Mouse (Mus musculus): ENCODE results near the gene Lipc. TPM values are rescaled to one million over a fixed set of nuclear protein-coding genes. Genes with fewer than 3 reads are reported as not detected.
A peak's percentile ranks its signal among the peaks of the same experiment; 100 is the strongest.

Gene Lipc
- total RNA-seq, 4 experiments from 2014 or later, result 0.22 to 0.25 TPM; not detected in 2

DNA sequence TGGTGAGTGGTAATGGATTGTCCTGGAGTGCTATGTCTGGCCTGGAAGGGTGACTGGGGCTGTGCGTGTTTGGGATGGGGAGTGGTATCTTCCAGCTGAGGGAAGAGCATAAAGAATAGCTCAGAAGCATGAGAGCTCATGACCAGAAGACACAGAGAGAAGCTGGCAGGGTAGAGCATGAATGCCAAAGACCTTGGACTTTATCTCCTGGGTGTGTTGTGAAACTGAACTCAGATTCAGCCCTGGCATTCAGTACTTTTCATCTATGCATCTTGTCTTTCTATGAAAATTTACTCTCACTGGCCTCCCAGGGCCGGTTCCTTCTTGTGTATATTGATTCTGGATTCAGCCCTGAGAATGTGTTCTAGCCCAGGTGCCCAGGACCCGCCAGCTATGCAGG lies 127.9 kb downstream of the Lipc start:
- no peak for DNase-seq (ENCODE audit: low spot score in 2 of 2)

DNA sequence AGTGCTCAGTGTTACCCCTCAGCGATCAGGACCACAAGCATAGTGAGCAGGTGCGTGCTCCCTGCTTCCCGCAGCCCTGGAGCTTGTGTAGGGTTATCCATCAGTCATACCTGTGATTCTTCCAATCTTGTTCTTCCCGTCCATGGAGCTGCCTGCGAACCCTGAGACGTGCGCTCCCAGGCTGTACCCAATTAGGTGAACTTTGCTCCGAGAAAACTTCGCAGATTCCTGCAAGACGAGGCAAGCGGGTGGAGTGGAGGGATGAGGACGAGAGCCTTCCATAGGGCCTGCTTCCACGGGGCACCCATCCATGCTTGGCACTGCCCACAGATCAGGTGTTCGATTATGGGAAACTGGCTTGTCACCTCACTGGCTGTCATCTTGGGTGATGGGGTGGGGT lies 133.3 kb downstream of the Lipc start:
- no peak for DNase-seq (ENCODE audit: low spot score in 2 of 2)

DNA sequence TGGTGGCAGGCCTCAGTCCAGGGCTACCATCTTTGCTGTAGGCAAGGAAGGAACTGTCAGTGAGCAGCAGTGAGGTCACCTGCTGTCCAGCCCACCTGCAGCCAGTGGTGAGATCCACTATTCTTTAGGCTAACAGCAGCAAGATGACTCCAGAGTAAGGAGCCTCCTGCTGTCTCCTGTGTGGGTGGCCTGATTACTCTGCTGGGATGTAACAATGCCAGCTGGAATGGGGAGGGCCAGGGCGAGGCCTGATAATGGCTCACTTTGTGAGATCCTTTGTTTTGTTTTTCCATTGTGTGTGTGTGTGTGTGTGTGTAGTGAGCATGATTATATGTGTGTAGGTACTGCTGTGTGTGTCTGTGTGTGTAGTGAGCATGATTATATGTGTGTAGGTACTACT lies 134.6 kb downstream of the Lipc start:
- no peak for DNase-seq (ENCODE audit: low spot score in 2 of 2)

DNA sequence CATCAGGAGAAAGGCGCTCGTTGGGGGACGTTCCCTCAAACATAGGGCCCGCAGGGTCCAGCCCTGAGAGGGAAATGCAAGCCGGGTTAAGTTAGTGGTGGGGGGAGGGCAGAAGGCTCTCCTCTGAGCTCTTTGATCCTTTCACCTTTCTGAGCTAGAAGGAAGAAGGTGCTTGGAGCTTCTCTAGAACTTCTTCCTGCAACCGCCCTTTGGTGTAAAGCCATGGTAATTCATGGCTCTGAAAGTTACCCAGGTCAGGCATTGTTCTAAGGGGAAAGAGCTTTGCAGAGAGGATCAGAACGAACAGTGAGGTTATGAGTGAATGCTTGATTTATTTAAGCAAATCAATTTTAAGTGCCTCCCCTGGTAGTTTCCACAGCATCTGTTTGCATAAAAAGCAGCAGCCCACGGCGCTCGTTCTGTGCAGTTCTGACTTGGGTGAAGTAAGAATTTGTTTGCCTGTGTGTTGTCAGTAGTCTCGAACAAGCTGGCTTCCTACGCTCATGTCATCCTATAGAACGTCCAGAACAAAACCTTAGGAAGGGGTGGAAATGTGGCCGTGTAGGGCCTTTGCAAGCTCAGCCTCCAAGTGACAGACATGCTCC lies 135.2 kb downstream of the Lipc start:
- DNase-seq (ENCODE audit: low spot score in 2 of 2), result peak in 1 of 2 experiments; percentile 58

DNA sequence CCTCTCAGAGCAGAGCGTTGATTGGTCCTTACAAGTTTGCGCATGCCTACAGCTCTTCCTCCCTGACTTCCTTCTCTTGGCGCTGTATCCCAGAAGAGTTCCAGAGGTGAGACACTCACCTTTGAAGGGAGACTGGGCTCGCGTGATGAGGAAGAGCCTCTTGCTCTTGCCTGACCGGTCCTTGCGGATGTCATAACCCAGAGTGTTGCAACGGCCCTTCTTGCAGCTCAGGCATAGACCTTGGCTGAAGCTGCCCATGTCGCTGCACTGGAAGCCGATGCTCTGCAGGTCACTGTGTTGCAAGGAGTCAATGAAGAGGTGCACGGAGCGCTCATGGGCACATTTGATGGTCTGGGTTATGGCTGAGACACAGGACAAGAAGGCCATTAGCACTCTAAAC lies 139.5 kb downstream of the Lipc start:
- DNase-seq (ENCODE audit: low spot score in 2 of 2), result no peak

DNA sequence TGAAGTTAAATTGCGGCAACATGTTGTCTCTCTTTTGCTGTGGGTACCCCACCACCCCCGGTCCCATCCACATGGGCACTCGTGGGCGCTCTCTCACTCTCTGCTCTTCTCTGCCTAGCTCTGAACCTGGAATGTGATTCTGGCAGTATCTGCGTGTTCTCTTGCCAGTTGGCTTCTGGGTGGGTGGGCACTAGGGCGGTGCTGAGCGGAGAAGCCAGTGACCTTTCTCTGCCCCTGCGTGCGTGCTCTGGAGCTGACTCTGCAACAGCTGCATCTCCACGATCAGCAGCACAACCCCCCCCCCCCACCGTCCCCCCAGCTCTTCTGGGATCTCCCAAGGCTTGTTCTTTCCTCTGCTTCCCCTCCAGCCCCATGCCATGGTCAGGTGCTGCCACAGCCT lies 144.3 kb downstream of the Lipc start:
- no peak for DNase-seq (ENCODE audit: low spot score in 2 of 2)

DNA sequence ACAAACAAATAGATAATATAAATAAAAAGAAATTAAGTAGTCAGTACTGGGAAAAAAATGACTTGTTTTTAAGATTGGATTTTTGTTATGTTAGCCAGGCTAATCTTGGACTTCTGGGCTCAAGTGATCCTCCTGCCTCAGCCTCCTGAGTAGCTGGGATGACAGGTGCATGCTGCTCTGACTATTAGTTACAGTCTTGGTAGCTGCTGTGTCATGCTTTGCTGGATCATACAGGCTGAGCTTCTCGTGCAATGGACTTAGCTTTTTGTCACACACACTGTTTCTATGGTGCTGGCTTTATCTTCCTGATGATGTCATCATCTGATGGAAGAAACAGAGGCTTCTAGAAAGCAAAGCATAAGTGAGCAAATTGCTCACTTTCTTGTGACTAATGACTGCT lies 146.0 kb downstream of the Lipc start:
- DNase-seq (ENCODE audit: low spot score in 2 of 2), result no peak

DNA sequence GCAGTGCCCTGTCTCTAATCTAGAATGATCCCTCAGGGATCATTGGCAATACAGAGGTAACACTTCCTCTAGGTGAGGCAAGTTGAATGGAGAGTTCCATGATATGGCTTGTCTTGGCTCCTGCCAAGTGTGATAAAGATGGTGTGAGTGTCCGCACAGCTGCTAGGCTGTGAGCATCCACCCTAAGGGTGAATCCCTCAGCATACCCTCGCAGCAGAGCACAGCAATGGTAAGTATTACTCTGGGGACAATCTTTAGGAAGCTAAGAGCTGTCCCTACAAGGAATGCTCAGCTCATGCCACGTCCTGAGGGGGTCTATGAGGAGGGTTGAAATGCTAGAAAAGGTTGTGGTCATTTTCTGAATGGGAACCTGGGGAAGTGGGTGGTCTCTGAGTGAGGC lies 149.2 kb downstream of the Lipc start:
- no peak for DNase-seq (ENCODE audit: low spot score in 2 of 2)

DNA sequence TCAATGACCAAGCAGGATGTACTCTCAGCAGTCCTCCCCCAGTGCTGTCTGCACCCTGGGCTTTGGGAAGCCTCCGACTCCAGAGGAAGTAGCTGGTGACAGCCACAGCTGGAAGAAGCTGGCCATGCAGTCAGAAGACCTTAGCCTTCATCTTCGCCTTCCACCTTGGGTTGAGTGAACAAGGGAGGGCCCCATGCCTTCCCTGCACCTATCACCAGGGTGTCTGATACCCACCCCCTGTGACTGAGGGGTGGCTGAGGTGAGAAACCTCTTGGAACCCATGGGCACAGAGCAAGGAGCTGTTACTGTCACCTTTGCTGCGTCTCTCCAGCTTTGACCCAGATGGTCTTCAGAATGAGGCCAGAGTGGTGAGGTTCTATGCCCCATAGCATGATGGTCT lies 150.3 kb downstream of the Lipc start:
- DNase-seq (ENCODE audit: low spot score in 2 of 2), result no peak

DNA sequence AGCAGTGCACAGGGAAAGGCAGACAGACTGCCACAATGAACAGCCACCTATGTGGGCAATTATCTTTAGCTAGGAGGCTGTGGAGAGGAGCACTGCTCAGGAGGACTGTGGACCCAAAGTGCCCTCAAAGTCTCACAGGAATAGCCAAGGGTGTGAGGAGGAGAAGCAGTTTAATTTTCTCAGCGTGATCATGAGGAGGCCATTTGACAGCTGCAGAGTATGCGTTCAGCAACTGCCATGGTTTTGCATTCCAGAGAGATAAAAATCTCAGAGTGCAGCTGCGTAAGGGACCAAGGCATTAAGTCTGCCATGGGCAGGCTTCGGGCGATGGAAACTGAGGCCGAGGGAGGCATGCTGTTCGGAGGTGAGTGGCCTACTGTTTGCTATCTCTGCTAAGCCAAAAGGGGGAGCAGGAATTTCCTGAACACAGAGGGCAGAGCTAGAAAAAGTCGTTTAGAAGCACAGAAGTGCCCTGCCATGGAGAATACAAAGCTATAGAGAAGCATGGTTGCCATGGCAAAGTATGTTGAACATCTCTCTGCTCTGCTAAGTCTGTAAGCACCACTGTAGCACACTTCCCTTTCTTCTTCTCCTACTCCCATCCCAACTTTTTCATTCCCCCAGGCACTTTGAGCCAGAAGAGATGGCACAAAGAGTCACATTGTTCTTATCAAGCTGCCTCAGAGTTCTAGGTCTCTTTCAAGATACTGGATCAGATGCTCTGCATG lies 151.3 kb downstream of the Lipc start:
- DNase-seq (ENCODE audit: low spot score in 2 of 2), result no peak

DNA sequence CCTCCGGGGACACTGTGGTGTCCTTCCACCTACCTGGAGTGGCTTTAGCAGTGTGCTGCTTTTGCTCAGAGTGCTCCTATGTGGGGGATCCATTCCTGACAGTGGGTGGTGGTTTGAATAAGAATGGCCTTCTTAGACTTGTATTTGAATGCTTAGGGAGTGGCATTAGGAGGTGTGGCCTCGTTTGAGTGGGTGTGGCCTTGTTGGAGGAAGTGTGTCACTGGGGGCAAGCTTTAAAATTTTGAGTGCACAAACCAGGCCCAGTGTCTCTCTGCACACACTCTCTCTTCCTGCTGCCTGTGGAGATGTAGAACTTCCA lies 156.6 kb downstream of the Lipc start:
- DNase-seq (ENCODE audit: low spot score in 2 of 2), result no peak

DNA sequence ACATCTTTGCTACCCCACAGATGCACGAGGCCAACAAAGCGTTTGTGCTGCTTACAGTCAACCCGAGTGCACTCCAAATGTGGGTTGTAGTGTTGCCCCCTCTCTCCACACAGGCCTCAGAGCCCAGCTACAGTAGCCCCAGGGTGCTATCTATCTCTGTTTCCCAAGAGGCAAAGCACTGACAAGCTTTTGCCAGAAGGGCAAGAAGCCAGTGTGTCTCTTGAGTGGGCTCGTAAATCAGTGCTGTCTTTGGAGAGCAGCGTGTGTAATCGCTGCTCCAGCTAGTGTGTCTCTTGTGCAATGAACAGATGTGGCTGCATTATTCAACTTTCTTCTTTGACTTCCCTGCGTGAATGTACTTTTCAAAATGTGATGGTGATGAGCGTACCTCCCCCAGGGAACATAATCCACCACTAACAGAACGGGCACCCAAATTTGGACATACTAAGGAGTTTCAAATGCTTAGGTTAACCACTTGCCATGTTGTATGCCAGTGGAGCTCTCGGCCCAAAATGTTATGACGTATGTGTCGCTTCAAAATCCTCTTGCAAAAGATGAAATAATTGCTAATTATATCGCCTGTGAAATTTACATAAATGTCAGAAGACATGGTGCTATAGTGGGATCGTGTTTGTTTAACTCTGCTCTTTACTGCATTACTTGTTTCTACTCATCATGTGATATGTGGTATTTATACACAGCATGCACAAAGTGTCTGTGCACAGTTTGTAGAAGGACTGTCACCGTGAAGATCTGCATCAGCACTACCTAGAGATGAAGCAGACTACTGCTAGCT lies 157.2 kb downstream of the Lipc start:
- DNase-seq (ENCODE audit: low spot score in 2 of 2), result no peak

DNA sequence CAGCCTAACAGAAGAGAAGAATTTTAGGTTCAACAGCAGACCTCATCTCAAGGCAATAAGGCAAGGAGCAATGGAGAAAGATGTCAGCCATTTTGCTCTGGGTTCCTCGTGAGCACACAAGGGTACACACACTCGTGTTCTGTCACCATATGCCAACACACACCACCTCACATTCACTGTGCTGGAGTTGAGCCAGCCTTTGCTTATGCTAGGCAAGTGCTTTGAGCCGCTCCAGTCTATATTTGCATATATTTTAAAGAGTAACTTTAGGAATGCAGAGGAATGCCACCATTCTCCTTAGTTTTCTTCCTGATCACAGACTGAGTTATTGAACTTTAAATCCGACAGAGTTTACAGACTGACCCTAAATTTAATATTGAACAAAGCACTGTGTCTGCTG lies 161.4 kb downstream of the Lipc start:
- DNase-seq (ENCODE audit: low spot score in 2 of 2), result no peak

DNA sequence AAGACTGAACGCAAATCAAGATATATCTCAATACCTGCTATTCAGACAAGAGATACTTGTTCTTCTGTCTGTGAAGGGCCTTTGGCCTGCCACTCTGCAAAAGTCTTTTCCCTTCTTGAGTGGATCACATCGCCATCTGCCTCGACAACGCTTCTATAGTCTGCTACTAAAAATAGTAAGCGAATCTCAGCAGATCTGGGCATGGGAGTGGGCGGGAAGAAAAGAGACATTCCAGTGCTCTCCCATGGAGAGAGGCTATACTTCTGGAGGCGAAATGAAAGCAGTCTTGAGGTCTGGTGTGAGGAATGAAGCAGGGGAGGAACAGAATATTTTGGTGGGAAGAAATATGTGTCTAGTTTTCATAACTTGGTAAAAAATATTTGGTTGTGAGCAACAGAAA lies 163.3 kb downstream of the Lipc start:
- DNase-seq (ENCODE audit: low spot score in 2 of 2), result peak in 1 of 2 experiments; percentile 73

DNA sequence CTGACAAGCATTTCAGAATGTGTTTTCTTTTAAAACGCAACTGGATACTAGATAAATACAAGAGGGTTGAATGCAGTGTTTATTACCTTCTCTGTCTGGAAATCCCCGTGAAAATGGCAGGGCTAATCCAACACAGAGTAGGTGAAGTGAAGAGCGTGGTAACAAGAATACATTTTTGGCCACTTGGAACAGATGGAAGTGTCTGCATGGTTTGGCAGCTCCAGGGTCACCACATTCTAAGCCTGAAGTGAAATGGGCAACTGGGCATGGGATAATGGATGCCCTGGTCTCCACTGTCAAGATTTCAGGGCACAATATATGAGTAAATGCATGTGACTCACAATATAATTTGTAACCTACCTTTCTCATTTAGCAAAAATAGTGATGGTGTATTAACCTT lies 169.8 kb downstream of the Lipc start:
- no peak for DNase-seq (ENCODE audit: low spot score in 2 of 2)

DNA sequence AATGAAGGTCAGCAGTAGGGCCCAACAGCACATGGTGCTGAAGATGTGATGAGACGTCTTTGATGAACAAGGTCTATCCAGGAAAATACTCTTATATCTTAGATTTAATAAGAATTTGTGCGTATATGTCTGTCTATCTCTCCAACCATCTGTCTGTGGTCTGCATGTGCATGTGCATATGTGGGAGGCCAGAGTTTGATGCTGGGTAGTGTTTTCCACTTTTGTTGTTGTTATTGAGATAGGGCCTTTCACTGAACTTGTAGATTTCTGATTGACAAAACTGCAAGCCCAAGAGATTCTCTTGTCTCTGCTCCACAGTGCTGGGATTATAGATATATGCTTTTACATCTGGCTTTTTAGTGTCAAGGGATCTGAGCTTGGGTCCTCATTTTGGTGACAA lies 176.5 kb downstream of the Lipc start:
- DNase-seq (ENCODE audit: low spot score in 2 of 2), result no peak

DNA sequence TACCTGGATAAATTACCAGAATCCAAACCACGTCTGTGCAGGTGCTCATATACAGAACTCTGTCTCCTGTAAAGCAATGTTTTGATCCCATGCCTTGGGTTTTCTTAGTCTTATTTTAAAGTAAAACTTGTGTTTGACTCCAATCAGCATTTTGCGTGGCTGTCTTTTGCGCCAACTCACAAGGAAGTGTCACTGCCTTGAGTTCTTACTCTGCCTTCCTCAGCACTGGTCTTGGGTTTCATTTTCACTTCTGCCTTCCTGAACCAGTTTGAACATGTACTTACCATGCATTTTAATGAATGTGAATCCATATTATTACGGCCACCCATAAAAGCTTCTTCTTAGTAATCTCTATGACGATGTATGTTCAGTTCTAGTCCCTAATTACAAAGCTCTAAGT lies 191.1 kb downstream of the Lipc start:
- no peak for DNase-seq (ENCODE audit: low spot score in 2 of 2)

DNA sequence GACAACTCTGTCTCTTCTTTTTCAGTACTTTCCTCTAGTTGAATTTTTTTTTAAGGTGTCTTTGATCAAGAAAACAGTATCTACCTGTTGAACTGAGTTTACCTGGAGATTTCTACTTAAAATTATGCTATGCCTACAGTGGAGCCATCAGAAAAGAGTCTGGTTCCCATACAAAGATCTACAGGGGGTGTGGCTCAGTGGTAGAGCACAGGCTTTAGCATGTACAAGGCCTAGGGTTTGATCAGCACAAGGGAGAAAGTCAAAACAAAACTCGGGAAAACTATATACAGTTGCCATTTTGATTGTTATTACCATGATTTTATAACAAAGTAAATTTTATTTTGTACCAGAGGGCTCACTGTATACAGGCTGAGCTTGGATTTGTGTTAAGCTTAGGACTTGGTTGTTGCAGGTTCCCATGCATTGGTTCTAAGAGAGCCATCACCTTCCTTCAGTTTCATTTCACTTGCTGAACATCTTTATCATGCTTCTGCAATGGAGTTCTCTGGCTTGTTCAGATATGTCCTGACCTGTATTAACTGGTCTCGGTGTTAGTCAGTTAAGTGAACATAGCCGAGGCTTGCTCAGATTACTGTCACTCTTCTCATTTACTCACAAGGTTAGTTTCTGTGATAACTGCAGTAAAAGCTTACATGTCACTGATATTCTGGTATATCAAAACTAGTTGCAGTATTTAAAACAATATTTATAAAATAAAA lies 200.4 kb downstream of the Lipc start:
- no peak for DNase-seq (ENCODE audit: low spot score in 2 of 2)

All from left cerebral cortex, adult 8-10 months (tissue).